Mouse (Mus musculus) brain, embryonic 14.5 days (tissue): ENCODE data around the gene 1700088E04Rik.

ENCODE experiments used
- CTCF ChIP-seq: fragments of 200-500 bp; IDR thresholded peaks from 2 replicates; pipeline ENCODE4 v1.5.1; 2012; ENCODE audit warnings: inconsistent platforms, mild to moderate bottlenecking, moderate library complexity, borderline replicate concordance; ENCODE audit not compliant: insufficient read depth, insufficient read length; ENCODE audit errors: extremely low read depth
- POLR2A ChIP-seq: fragments of 200-500 bp; IDR thresholded peaks from 2 replicates; pipeline ENCODE4 v1.6.1; 2012; ENCODE audit warnings: mild to moderate bottlenecking, inconsistent platforms, borderline replicate concordance; ENCODE audit not compliant: poor library complexity, insufficient read depth, insufficient read length, severe bottlenecking; ENCODE audit errors: extremely low read depth

DNA sequence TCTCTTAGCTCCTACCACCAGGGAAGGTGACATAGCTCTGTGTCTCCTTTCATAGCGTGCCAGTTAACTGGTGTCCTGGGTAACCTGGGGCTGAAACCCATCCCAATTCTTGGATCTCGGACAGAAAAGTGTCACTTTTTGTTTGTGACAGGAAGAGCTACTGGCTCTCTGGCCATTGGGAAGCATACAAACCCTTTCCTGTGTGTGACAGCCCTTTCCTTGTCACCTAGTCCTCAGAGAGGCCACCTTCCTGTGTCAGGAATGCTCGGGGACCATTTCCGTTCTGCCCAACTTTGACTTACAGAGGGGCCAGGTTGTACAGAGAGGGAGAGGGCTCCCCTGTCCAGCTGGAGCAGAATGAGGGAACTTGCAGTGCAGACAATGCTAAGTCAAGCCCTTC is 41.6 kb downstream of the 1700088E04Rik start:
- no peak for TF ChIP-seq CTCF
- no peak for TF ChIP-seq POLR2A
